Mouse (Mus musculus) testis, adult 2 months (tissue): ENCODE measurements around the gene Acadvl.

Experiments used
- CTCF ChIP-seq: fragments of 200-500 bp; IDR thresholded peaks from 2 replicates; pipeline ENCODE4 v1.5.1; 2012; ENCODE audit warnings: low read depth, mild to moderate bottlenecking, inconsistent platforms, low read length, moderate library complexity; ENCODE audit not compliant: control insufficient read depth, insufficient read depth, insufficient replicate concordance
- POLR2A ChIP-seq: fragments of 200-500 bp; IDR thresholded peaks from 2 replicates; pipeline ENCODE4 v1.6.1; 2012; ENCODE audit warnings: low read depth, mild to moderate bottlenecking, inconsistent platforms, low read length, moderate library complexity; ENCODE audit not compliant: control insufficient read depth

DNA sequence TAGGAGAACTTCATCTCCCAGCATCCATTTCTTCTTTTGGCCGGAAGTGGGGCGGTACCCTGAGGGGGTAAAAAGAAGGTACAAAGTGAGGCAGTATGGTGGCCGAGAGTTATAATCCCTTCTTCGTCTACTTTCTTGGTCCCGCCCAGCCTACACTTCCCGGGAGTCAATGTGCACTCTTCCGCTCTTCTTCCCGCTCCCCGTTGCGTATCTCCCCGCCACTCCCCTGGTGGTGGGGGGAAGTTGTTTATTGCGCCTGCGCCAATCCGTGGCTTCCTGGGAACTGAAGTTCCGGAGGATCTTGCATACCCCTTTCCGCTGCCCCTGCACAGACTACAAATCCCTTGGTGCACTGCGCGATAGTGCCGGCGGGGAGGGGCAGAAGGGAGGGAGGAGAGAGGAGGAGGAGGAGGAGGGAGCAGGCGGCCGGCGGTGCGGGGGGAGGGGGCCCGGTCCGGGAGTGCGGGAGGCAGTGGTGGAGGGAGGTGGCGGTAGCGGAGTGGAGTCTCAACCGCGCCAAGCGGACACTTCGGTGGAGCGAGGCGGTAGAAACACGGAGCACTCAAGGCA, 19.7 kb downstream of the Acadvl start, which contains the start of gene Phf23:
- peak; percentile 28; the same call in 1 of the 2 replicates for TF ChIP-seq CTCF
- peak; percentile 78 for TF ChIP-seq POLR2A
